Mouse (Mus musculus) intestine, postnatal 0 days (tissue): ENCODE results near the gene Trim28. TPM values are rescaled to one million over a fixed set of nuclear protein-coding genes. Genes with fewer than 3 reads are reported as not detected.
"Not testable (repeated sequence)": the region's sequence is repeated elsewhere in the genome, so short reads cannot be mapped to it uniquely, and the experiment has no call there.

Experiments
- ATAC-seq: fragments of 200-750 bp; cut with Nextera tagmentation; 2 replicates; pipeline ENCODE4 v1.8.0; 2017; ENCODE audit warnings: mild to moderate bottlenecking, moderate TSS enrichment, moderate library complexity
- H3K27ac ChIP-seq: fragments of 300-500 bp; sonication (generic); 2 replicates; pipeline ENCODE4 v1.5.1; 2014; ENCODE audit warnings: mild to moderate bottlenecking, low read depth, low read length, moderate library complexity
- H3K27me3 ChIP-seq: fragments of 300-500 bp; sonication (generic); replicated peaks from 2 replicates; pipeline ENCODE4 v1.6.1; 2014; ENCODE audit warnings: low read length, mixed read lengths; ENCODE audit not compliant: control insufficient read depth, insufficient read depth
- H3K36me3 ChIP-seq: fragments of 300-500 bp; sonication (generic); 2 replicates; pipeline ENCODE4 v1.6.1; 2014; ENCODE audit warnings: mild to moderate bottlenecking, moderate library complexity; ENCODE audit not compliant: control insufficient read depth, insufficient read depth
- H3K4me1 ChIP-seq: fragments of 300-500 bp; sonication (generic); replicated peaks from 2 replicates; pipeline ENCODE4 v1.6.1; 2014; ENCODE audit warnings: antibody characterized with exemption, low read length, mixed read lengths; ENCODE audit not compliant: control insufficient read depth, insufficient read depth
- H3K4me2 ChIP-seq: fragments of 300-500 bp; sonication (generic); replicated peaks from 2 replicates; pipeline ENCODE4 v1.6.1; 2014; ENCODE audit warnings: low read depth, mild to moderate bottlenecking, moderate library complexity
- H3K4me3 ChIP-seq: fragments of 300-500 bp; sonication (generic); 2 replicates; pipeline ENCODE4 v1.5.1; 2014; ENCODE audit warnings: low read depth, low read length
- H3K9ac ChIP-seq: fragments of 300-500 bp; sonication (generic); 2 replicates; pipeline ENCODE4 v1.6.1; 2014; ENCODE audit warnings: mild to moderate bottlenecking, low read depth, low read length
- H3K9me3 ChIP-seq: fragments of 300-500 bp; sonication (generic); 2 replicates; pipeline ENCODE4 v1.6.1; 2016; ENCODE audit warnings: mixed run types; ENCODE audit not compliant: control insufficient read depth
- CTCF ChIP-seq: sonication (generic); IDR thresholded peaks from 2 replicates; pipeline ENCODE4 v1.5.1; 2016; ENCODE audit warnings: low read depth, mild to moderate bottlenecking, control low read depth, antibody characterized with exemption, moderate library complexity
- WGBS: fragments of 180-500 bp; shearing (Covaris S2); extraction: QIAGEN DNeasy Blood & Tissue Kit; methylation state at CpG from one replicate; pipeline ENCODE4 v1.1.7; 2014; 5-methylcytosine and 5-hydroxymethylcytosine counted together
- polyA plus RNA-seq: library from polyadenylated mRNA; unstranded; fragments of >200 nt; fragmentation: Nextera tagmentation; extraction: Ambion mirVana; gene quantifications from 2 replicates; pipeline ENCODE4 v1.2.1, GENCODE M21; 2015

The Trim28 gene
- polyA plus RNA-seq, 1 experiment from 2014 or later: 85.3 TPM

DNA sequence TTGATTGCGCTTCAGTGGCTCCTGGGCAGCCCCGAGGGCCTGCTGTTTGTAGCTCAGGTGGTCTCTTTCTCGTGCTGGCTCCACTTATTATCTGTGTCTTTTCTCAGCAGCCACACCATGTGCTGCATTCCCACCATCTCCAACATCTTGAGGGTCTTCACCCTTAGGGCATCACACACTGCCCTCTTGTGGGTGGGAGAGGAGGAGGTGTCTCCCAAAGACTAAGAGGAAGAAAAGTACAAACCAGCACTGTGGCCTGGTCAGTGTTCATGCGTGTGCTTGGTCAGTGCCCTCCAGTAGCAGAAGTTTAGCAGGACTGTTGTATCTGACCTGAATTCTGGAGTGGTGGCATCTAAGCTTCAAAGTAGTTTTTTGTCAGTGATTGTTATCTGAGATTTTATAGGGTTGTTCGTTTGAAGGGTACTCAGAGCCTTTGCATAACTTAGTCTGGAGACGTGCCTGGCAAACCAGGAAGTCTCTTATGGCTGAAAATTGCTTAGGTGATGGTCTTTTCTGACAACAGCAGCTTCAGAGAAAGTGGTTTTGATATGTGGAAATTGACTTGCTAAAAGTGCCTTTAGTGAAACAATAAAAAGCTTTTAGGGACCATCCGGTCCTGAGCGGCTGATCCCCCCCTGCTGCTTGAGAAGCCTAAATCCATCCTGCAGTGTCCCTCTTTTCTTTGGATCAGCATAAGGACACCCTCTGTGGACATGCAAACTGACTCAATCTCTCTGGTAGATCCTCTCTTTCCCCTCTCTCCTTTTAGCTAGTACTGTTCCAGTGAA is 58.2 kb downstream of the Trim28 start:
- WGBS: 59% methylated on average over 8 of the region's 8 CpGs
- Histone ChIP-seq H3K27ac (no peak overlapping the region), H3K9ac (no peak overlapping the region), H3K27me3 (no peaks in the 10 kb centered on the region), H3K4me3 (no peak overlapping the region), H3K36me3 (no peaks in the 10 kb centered on the region), H3K4me1 (no peaks in the 10 kb centered on the region), H3K9me3 (no peaks in the 10 kb centered on the region), H3K4me2 (no peak overlapping the region)
- no peak for ATAC-seq
- TF ChIP-seq CTCF: 0 out of 2 replicates have a peak, but pooled peaks have one; percentile 34

DNA sequence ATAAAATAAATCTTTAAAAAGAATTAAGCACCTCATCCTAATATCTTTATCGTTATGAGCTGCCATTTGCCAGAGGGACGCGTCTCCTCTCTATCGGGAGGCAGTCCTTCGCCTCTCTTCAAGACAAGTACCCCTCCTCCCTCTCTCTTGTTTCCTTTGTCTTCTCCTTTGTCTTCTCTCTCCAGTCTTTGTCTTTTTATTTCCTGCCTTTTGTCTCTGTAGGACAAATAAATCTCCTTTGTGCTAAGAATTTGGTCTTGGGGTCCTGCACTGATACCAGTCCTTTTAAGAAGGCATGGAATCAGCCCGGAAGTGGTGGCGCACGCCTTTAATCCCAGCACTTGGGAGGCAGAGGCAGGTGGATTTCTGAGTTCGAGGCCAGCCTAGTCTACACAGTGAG is 60.6 kb downstream of the Trim28 start:
- Histone ChIP-seq H3K4me1 (no peaks in the 10 kb centered on the region), H3K36me3 (no peaks in the 10 kb centered on the region), H3K4me2 (no peak overlapping the region), H3K27ac (no peak overlapping the region), H3K9me3 (no peaks in the 10 kb centered on the region), H3K9ac (no peak overlapping the region), H3K4me3 (no peak overlapping the region), H3K27me3 (no peaks in the 10 kb centered on the region)
- ATAC-seq: no peak
- 90% methylated on average over 9 of the region's 9 CpGs for WGBS
- no peak for TF ChIP-seq CTCF

DNA sequence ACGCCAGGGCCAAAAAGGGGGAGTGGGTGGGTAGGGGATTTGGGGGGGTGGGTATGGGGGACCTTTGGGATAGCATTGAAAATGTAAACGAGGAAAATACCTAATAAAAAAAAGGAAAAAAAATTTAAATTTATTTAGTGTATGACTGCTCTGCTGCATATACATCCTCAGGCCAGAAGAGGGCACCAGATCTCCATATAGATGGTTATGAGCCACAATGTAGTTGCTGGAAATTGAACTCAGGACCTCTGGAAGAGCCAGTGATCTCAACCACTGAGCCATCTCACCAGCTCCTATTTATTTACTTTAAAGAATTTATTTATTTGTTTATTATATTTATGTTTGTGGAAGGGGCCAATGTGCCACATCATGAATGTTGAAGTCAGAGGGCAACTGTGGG is 64.5 kb downstream of the Trim28 start:
- WGBS: 51% methylated on average over 2 of the region's 2 CpGs
- not testable (repeated sequence) for H3K9ac ChIP-seq, H3K4me1 ChIP-seq, H3K4me3 ChIP-seq, H3K9me3 ChIP-seq, H3K4me2 ChIP-seq, ATAC-seq, H3K36me3 ChIP-seq, H3K27ac ChIP-seq, H3K27me3 ChIP-seq
- peak; percentile 59 for TF ChIP-seq CTCF

DNA sequence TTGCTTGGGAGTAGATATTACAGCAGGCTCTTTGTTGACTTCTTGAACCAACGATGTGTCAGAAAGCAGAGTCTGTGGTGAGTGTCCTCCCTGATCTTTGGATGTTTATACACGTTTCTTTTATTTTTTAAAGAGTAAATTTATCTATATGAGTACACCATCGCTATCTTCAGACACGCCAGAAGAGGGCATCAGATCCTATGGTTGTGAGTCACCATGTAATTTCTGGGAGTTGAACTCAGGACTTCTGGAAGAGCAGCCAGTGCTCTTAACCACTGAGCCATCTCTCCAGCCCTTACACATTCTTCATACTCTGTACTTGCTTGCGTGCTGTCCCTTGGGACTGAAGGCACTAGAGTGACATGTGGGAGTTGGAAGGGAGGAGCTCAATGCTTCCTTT is 73.4 kb downstream of the Trim28 start:
- H3K4me3 ChIP-seq: no peak overlapping the region
- ATAC-seq: no peak
- H3K27me3 ChIP-seq: no peaks in the 10 kb centered on the region
- H3K36me3 ChIP-seq: no peaks in the 10 kb centered on the region
- no peak overlapping the region for H3K27ac ChIP-seq
- 51% methylated on average over 5 of the region's 5 CpGs for WGBS
- no peak overlapping the region for H3K9ac ChIP-seq
- no peaks in the 10 kb centered on the region for H3K9me3 ChIP-seq
- no peaks in the 10 kb centered on the region for H3K4me1 ChIP-seq
- TF ChIP-seq CTCF: no peak
- H3K4me2 ChIP-seq: no peak overlapping the region

Other genes starting within 250 kb of the Trim28 start
- 0.77 and 1.1 TPM in 2 replicates for gene Zscan18, start 195.5 kb upstream of the Trim28 start, polyA plus RNA-seq
- gene Zfp329, start 180.3 kb upstream of the Trim28 start, polyA plus RNA-seq: 4.3 and 5.8 TPM in 2 replicates
- gene Zfp110, start 164.4 kb upstream of the Trim28 start, polyA plus RNA-seq: 12.5 and 15.6 TPM in 2 replicates
- gene Zfp128, start 117.9 kb upstream of the Trim28 start, polyA plus RNA-seq: 0.97 and 1.2 TPM in 2 replicates
- gene Zscan22, start 101.3 kb upstream of the Trim28 start, polyA plus RNA-seq: 4.0 and 4.4 TPM in 2 replicates
- gene Rps5, start 76.8 kb upstream of the Trim28 start, polyA plus RNA-seq: 555 and 561 TPM in 2 replicates
- 0.05 and 0.09 TPM in 2 replicates for gene Rnf225, start 71.7 kb upstream of the Trim28 start, polyA plus RNA-seq
- gene Zfp324, start 33.3 kb upstream of the Trim28 start, polyA plus RNA-seq: 4.0 and 4.1 TPM in 2 replicates
- gene Zfp446, start 21.3 kb upstream of the Trim28 start, polyA plus RNA-seq: 2.5 and 2.6 TPM in 2 replicates
- 0.18 and 0.22 TPM in 2 replicates for gene Slc27a5, start 922 bp upstream of the Trim28 start, polyA plus RNA-seq
- 11.2 and 11.6 TPM in 2 replicates for gene Zbtb45, start 10.9 kb downstream of the Trim28 start, polyA plus RNA-seq
- gene Chmp2a, start 35.7 kb downstream of the Trim28 start, polyA plus RNA-seq: 323 and 329 TPM in 2 replicates
- 96.8 and 107 TPM in 2 replicates for gene Ube2m, start 39.2 kb downstream of the Trim28 start, polyA plus RNA-seq
- 0.83 and 1.1 TPM in 2 replicates for gene Mzf1, start 55.6 kb downstream of the Trim28 start, polyA plus RNA-seq
- gene Vmn1r85, start 96.1 kb downstream of the Trim28 start, polyA plus RNA-seq: not detected in 2 replicates
- not detected in 2 replicates for gene Vmn1r86, start 120.8 kb downstream of the Trim28 start, polyA plus RNA-seq
- gene Vmn1r87, start 141.0 kb downstream of the Trim28 start, polyA plus RNA-seq: not detected in 2 replicates
- not detected in 2 replicates for gene Vmn1r88, start 160.5 kb downstream of the Trim28 start, polyA plus RNA-seq
- not detected in 2 replicates for gene Vmn1r89, start 213.9 kb downstream of the Trim28 start, polyA plus RNA-seq